Mouse (Mus musculus) megakaryocyte, embryonic 14.5 days (primary cell): ENCODE measurements around the gene Acadm.

Experiments
- FLI1 ChIP-seq: IDR thresholded peaks from 2 replicates; pipeline ENCODE4 v1.6.1; 2012; ENCODE audit warnings: low read length, inconsistent platforms, mixed read lengths
- GATA1 ChIP-seq: IDR thresholded peaks from 3 replicates; pipeline ENCODE4 v1.6.1; 2012; ENCODE audit warnings: mixed read lengths, low read length, inconsistent platforms, borderline replicate concordance

DNA sequence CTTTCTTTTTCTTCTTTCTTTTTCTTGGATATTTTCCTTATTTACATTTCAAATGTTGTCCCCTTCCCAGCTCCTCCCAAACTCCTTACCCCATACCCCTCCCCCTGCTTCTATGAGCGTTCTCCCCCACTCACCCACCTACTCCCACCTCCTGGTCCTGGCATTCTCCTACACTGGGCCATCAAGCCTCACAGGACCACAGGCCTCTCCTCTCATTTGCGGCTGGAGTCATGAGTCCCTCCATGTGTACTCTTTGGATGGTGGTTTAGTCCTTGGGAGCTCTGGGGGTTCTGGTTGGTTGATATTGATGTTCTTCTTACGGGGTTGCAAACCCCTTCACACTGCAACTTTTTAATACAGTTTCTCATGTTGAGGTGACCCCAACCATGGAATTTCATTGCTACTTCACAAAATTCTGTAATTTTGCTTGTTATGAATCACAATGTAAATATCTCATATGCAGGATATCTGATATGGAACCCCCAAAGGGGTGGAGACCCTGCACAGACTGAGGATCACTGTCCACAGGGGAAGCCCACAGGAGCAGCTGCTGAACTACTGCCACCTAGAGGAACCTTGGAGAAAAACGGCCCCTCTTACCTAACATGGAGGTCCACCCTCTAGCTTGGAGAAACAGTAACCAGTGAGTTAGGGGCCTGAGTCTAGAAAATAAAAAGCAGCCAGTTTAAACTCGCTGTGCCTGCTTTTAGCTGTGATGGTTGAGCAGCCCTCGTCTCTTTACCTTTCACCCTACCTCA is 17.4 kb upstream of the Acadm start:
- no peak for TF ChIP-seq GATA1
- TF ChIP-seq FLI1, result no peak
